Mouse (Mus musculus): ENCODE measurements around the gene Cog8. TPM values are rescaled to one million over a fixed set of nuclear protein-coding genes. Genes with fewer than 3 reads are reported as not detected.
A peak's percentile ranks its signal among the peaks of the same experiment; 100 is the strongest.

Gene Cog8
- total RNA-seq (2021), result 10 to 100 TPM; 29.2 to 29.4 TPM
- long read RNA-seq, full-length matches to known transcripts, result 26 of 41 reads
- long read RNA-seq, partial matches to known transcripts, result 4 of 41 reads
- long read RNA-seq, other reads (novel, unspliced or antisense), result 11 of 41 reads

- peak; percentile 97 to 98 for DNase-seq (ENCODE audit: low spot score in 2 of 2)
These were observed at the start of gene Cog8, which contains the start of gene Nip7 for GRCm38 (mm10) chr8:107056076-107056972. Gene Cog8 (minus strand): TSS chr8:107056689. Gene Nip7 (plus strand): TSS chr8:107056877.

- DNase-seq (ENCODE audit: low spot score in 2 of 2), result peak; percentile 53 to 79
These were observed 48.1 kb upstream of the Cog8 start for GRCm38 (mm10) chr8:107104547-107104946.

GRCm38 (mm10) chr8:107100635-107101034 lies 44.1 kb upstream of the Cog8 start:
- no peak for DNase-seq (ENCODE audit: low spot score in 2 of 2)

- peak; percentile 92 to 96 for DNase-seq (ENCODE audit: low spot score in 2 of 2)
These were observed 40.0 kb upstream of the Cog8 start, which contains the start of gene Terf2 for GRCm38 (mm10) chr8:107096366-107097036. Gene Terf2 (minus strand): TSS chr8:107096547.

GRCm38 (mm10) chr8:107095717-107096365 lies 39.4 kb upstream of the Cog8 start:
- DNase-seq (ENCODE audit: low spot score in 2 of 2), result no peak

GRCm38 (mm10) chr8:107090531-107090930 lies 34.0 kb upstream of the Cog8 start:
- DNase-seq (ENCODE audit: low spot score in 2 of 2), result no peak

GRCm38 (mm10) chr8:107088526-107089063 lies 32.1 kb upstream of the Cog8 start:
- DNase-seq (ENCODE audit: low spot score in 2 of 2), result no peak

GRCm38 (mm10) chr8:107086018-107086417 lies 29.5 kb upstream of the Cog8 start:
- DNase-seq (ENCODE audit: low spot score in 2 of 2), result no peak

GRCm38 (mm10) chr8:107085358-107085757 lies 28.9 kb upstream of the Cog8 start:
- no peak for DNase-seq (ENCODE audit: low spot score in 2 of 2)

GRCm38 (mm10) chr8:107076239-107076888 lies 19.9 kb upstream of the Cog8 start:
- DNase-seq (ENCODE audit: low spot score in 2 of 2), result no peak

GRCm38 (mm10) chr8:107074128-107074527 lies 17.6 kb upstream of the Cog8 start:
- no peak for DNase-seq (ENCODE audit: low spot score in 2 of 2)

GRCm38 (mm10) chr8:107073706-107074105 lies 17.2 kb upstream of the Cog8 start:
- DNase-seq (ENCODE audit: low spot score in 2 of 2), result no peak

GRCm38 (mm10) chr8:107065511-107066496 lies 9.3 kb upstream of the Cog8 start, which contains the start of gene Tmed6:
Gene Tmed6 (minus strand): TSS chr8:107065644.
- DNase-seq (ENCODE audit: low spot score in 2 of 2), result no peak

- no peak for DNase-seq (ENCODE audit: low spot score in 2 of 2)
These were observed 6.1 kb upstream of the Cog8 start for GRCm38 (mm10) chr8:107062613-107063012.

- DNase-seq (ENCODE audit: low spot score in 2 of 2), result no peak
These were observed 482 bp upstream of the Cog8 start for GRCm38 (mm10) chr8:107056973-107057369.

- DNase-seq (ENCODE audit: low spot score in 2 of 2), result no peak
These were observed 4.4 kb downstream of the Cog8 start for GRCm38 (mm10) chr8:107052046-107052445.

- DNase-seq (ENCODE audit: low spot score in 2 of 2), result no peak
These were observed 7.0 kb downstream of the Cog8 start for GRCm38 (mm10) chr8:107049480-107049879.

- peak; percentile 84 to 89 for DNase-seq (ENCODE audit: low spot score in 2 of 2)
These were observed 8.2 kb downstream of the Cog8 start, which contains the start of gene Pdf for GRCm38 (mm10) chr8:107048061-107048941. Gene Pdf (minus strand): TSS chr8:107048614.
